Mouse (Mus musculus): ENCODE measurements at regions not wholly inside any gene's neighbourhood (a gene's known extent, or its start where the extent isn't known, plus 50 kb on each side); places are given as distances from the start of the nearest gene placed in this dataset.

- H3K27me3 ChIP-seq (replicated peaks; ENCODE audit: control insufficient read depth, insufficient read depth, low read length), result no peaks in the 10 kb centered on the region
- ATAC-seq (replicated peaks; ENCODE audit: low FRiP score), result no peak
- H3K36me3 ChIP-seq (ENCODE audit: control insufficient read depth, insufficient read depth, low read length), result no peaks in the 10 kb centered on the region
- H3K4me3 ChIP-seq (ENCODE audit: low read depth, low read length), result no peak overlapping the region
- no peak overlapping the region for H3K9ac ChIP-seq (ENCODE audit: low read depth, low read length)
- no peaks in the 10 kb centered on the region for H3K4me1 ChIP-seq (replicated peaks; ENCODE audit: control insufficient read depth, insufficient read depth, low read length)
- no peak overlapping the region for H3K27ac ChIP-seq (ENCODE audit: low read depth, low read length)
- H3K9me3 ChIP-seq (ENCODE audit: control insufficient read depth, low read length), result 0 out of 2 replicates have a peak, but pooled peaks cover 5% of the 10 kb centered on the region
- 74% methylated on average over 2 of the region's 2 CpGs for WGBS
- no peak overlapping the region for H3K4me2 ChIP-seq
- no peak for DNase-seq (ENCODE audit: low spot score)
These were observed 243.8 kb downstream of the 4933412E24Rik start for GRCm38 (mm10) chr15:59772595-59772994.

GRCm38 (mm10) chr15:59762061-59762460 is 254.4 kb downstream of the 4933412E24Rik start:
- H3K27me3 ChIP-seq (replicated peaks; ENCODE audit: control insufficient read depth, insufficient read depth, low read length), result no peaks in the 10 kb centered on the region
- H3K4me1 ChIP-seq (replicated peaks; ENCODE audit: control insufficient read depth, insufficient read depth, low read length), result no peaks in the 10 kb centered on the region
- H3K36me3 ChIP-seq (ENCODE audit: control insufficient read depth, insufficient read depth, low read length), result no peaks in the 10 kb centered on the region
- ATAC-seq (replicated peaks; ENCODE audit: low FRiP score) (no peak), DNase-seq (ENCODE audit: low spot score) (no peak)
- no peak overlapping the region for H3K27ac ChIP-seq (ENCODE audit: low read depth, low read length)
- no peak overlapping the region for H3K4me2 ChIP-seq
- H3K4me3 ChIP-seq (ENCODE audit: low read depth, low read length), result no peak overlapping the region
- no peaks in the 10 kb centered on the region for H3K9me3 ChIP-seq (ENCODE audit: control insufficient read depth, low read length)
- H3K9ac ChIP-seq (ENCODE audit: low read depth, low read length), result no peak overlapping the region
- WGBS, result 93% methylated on average over 6 of the region's 6 CpGs

- Histone ChIP-seq H3K27me3 (replicated peaks; ENCODE audit: control insufficient read depth, insufficient read depth, low read length) (no peaks in the 10 kb centered on the region), H3K27ac (ENCODE audit: low read depth, low read length) (no peak overlapping the region), H3K4me3 (ENCODE audit: low read depth, low read length) (no peak overlapping the region), H3K9ac (ENCODE audit: low read depth, low read length) (no peak overlapping the region), H3K36me3 (ENCODE audit: control insufficient read depth, insufficient read depth, low read length) (no peaks in the 10 kb centered on the region), H3K4me2 (no peak overlapping the region), H3K9me3 (ENCODE audit: control insufficient read depth, low read length) (no peaks in the 10 kb centered on the region), H3K4me1 (replicated peaks; ENCODE audit: control insufficient read depth, insufficient read depth, low read length) (no peaks in the 10 kb centered on the region)
- DNase-seq (ENCODE audit: low spot score) (no peak), ATAC-seq (replicated peaks; ENCODE audit: low FRiP score) (no peak)
- 88% methylated on average over 5 of the region's 5 CpGs for WGBS
These were observed 255.9 kb downstream of the 4933412E24Rik start for GRCm38 (mm10) chr15:59760490-59760889.

- no peaks in the 10 kb centered on the region for H3K36me3 ChIP-seq (ENCODE audit: control insufficient read depth, insufficient read depth, low read length)
- H3K27me3 ChIP-seq (replicated peaks; ENCODE audit: control insufficient read depth, insufficient read depth, low read length), result no peaks in the 10 kb centered on the region
- no peak for ATAC-seq (replicated peaks; ENCODE audit: low FRiP score)
- H3K9me3 ChIP-seq (ENCODE audit: control insufficient read depth, low read length), result no peaks in the 10 kb centered on the region
- no peaks in the 10 kb centered on the region for H3K4me1 ChIP-seq (replicated peaks; ENCODE audit: control insufficient read depth, insufficient read depth, low read length)
- 28% methylated on average over 4 of the region's 4 CpGs for WGBS
- no peak overlapping the region for H3K4me3 ChIP-seq (ENCODE audit: low read depth, low read length)
- H3K4me2 ChIP-seq, result no peak overlapping the region
- no peak for DNase-seq (ENCODE audit: low spot score)
- no peak overlapping the region for H3K27ac ChIP-seq (ENCODE audit: low read depth, low read length)
- no peak overlapping the region for H3K9ac ChIP-seq (ENCODE audit: low read depth, low read length)
These were observed 256.8 kb downstream of the 4933412E24Rik start for GRCm38 (mm10) chr15:59759566-59759965.

- Histone ChIP-seq H3K4me3 (ENCODE audit: low read depth, low read length) (no peak overlapping the region), H3K27me3 (replicated peaks; ENCODE audit: control insufficient read depth, insufficient read depth, low read length) (no peaks in the 10 kb centered on the region), H3K36me3 (ENCODE audit: control insufficient read depth, insufficient read depth, low read length) (no peaks in the 10 kb centered on the region), H3K27ac (ENCODE audit: low read depth, low read length) (no peak overlapping the region), H3K4me2 (no peak overlapping the region), H3K9me3 (ENCODE audit: control insufficient read depth, low read length) (no peaks in the 10 kb centered on the region), H3K9ac (ENCODE audit: low read depth, low read length) (no peak overlapping the region), H3K4me1 (replicated peaks; ENCODE audit: control insufficient read depth, insufficient read depth, low read length) (no peaks in the 10 kb centered on the region)
- DNase-seq (ENCODE audit: low spot score) (no peak), ATAC-seq (replicated peaks; ENCODE audit: low FRiP score) (no peak)
- 70% methylated on average over 2 of the region's 2 CpGs for WGBS
These were observed 257.4 kb downstream of the 4933412E24Rik start for GRCm38 (mm10) chr15:59758971-59759370.

GRCm38 (mm10) chr15:59756141-59756540 is 260.3 kb downstream of the 4933412E24Rik start:
- WGBS, result 66% methylated on average over 6 of the region's 6 CpGs
- ATAC-seq (replicated peaks; ENCODE audit: low FRiP score), result no peak
- H3K4me1 ChIP-seq (replicated peaks; ENCODE audit: control insufficient read depth, insufficient read depth, low read length), result no peaks in the 10 kb centered on the region

GRCm38 (mm10) chr15:59754906-59755305 is 261.5 kb downstream of the 4933412E24Rik start:
- DNase-seq (ENCODE audit: low spot score), result no peak
- Histone ChIP-seq H3K4me1 (replicated peaks; ENCODE audit: control insufficient read depth, insufficient read depth, low read length) (no peaks in the 10 kb centered on the region), H3K27me3 (replicated peaks; ENCODE audit: control insufficient read depth, insufficient read depth, low read length) (no peaks in the 10 kb centered on the region)

More at GRCm38 (mm10) chr15:59756141-59756540, 260.3 kb downstream of the 4933412E24Rik start:
- Histone ChIP-seq H3K4me2 (no peak overlapping the region), H3K27ac (ENCODE audit: low read depth, low read length) (no peak overlapping the region), H3K27me3 (replicated peaks; ENCODE audit: control insufficient read depth, insufficient read depth, low read length) (no peaks in the 10 kb centered on the region), H3K9me3 (ENCODE audit: control insufficient read depth, low read length) (no peaks in the 10 kb centered on the region), H3K36me3 (ENCODE audit: control insufficient read depth, insufficient read depth, low read length) (no peaks in the 10 kb centered on the region), H3K4me3 (ENCODE audit: low read depth, low read length) (no peak overlapping the region), H3K9ac (ENCODE audit: low read depth, low read length) (no peak overlapping the region)
- DNase-seq (ENCODE audit: low spot score), result no peak

GRCm38 (mm10) chr15:59752277-59752676 is 264.1 kb downstream of the 4933412E24Rik start:
- H3K4me1 ChIP-seq (replicated peaks; ENCODE audit: control insufficient read depth, insufficient read depth, low read length), result no peaks in the 10 kb centered on the region
- no peaks in the 10 kb centered on the region for H3K36me3 ChIP-seq (ENCODE audit: control insufficient read depth, insufficient read depth, low read length)
- no peak overlapping the region for H3K27ac ChIP-seq (ENCODE audit: low read depth, low read length)
- no peak overlapping the region for H3K9ac ChIP-seq (ENCODE audit: low read depth, low read length)
- H3K27me3 ChIP-seq (replicated peaks; ENCODE audit: control insufficient read depth, insufficient read depth, low read length), result no peaks in the 10 kb centered on the region
- DNase-seq (ENCODE audit: low spot score) (no peak), ATAC-seq (replicated peaks; ENCODE audit: low FRiP score) (no peak)
- 71% methylated on average over 1 of the region's 1 CpGs for WGBS
- H3K9me3 ChIP-seq (ENCODE audit: control insufficient read depth, low read length), result no peaks in the 10 kb centered on the region
- no peak overlapping the region for H3K4me2 ChIP-seq
- no peak overlapping the region for H3K4me3 ChIP-seq (ENCODE audit: low read depth, low read length)

More at GRCm38 (mm10) chr15:59754906-59755305, 261.5 kb downstream of the 4933412E24Rik start:
- H3K4me2 ChIP-seq, result no peak overlapping the region
- H3K4me3 ChIP-seq (ENCODE audit: low read depth, low read length), result no peak overlapping the region
- ATAC-seq (replicated peaks; ENCODE audit: low FRiP score), result no peak
- H3K27ac ChIP-seq (ENCODE audit: low read depth, low read length), result no peak overlapping the region
- 75% methylated on average over 13 of the region's 13 CpGs for WGBS
- H3K36me3 ChIP-seq (ENCODE audit: control insufficient read depth, insufficient read depth, low read length), result no peaks in the 10 kb centered on the region
- H3K9ac ChIP-seq (ENCODE audit: low read depth, low read length), result no peak overlapping the region
- no peaks in the 10 kb centered on the region for H3K9me3 ChIP-seq (ENCODE audit: control insufficient read depth, low read length)

GRCm38 (mm10) chr15:59746290-59746689 is 270.1 kb downstream of the 4933412E24Rik start:
- H3K4me2 ChIP-seq, result no peak overlapping the region
- no peaks in the 10 kb centered on the region for H3K9me3 ChIP-seq (ENCODE audit: control insufficient read depth, low read length)
- no peaks in the 10 kb centered on the region for H3K36me3 ChIP-seq (ENCODE audit: control insufficient read depth, insufficient read depth, low read length)
- H3K9ac ChIP-seq (ENCODE audit: low read depth, low read length), result no peak overlapping the region
- DNase-seq (ENCODE audit: low spot score) (no peak), ATAC-seq (replicated peaks; ENCODE audit: low FRiP score) (no peak)
- 78% methylated on average over 9 of the region's 9 CpGs for WGBS
- H3K4me3 ChIP-seq (ENCODE audit: low read depth, low read length), result no peak overlapping the region
- no peaks in the 10 kb centered on the region for H3K27me3 ChIP-seq (replicated peaks; ENCODE audit: control insufficient read depth, insufficient read depth, low read length)
- no peaks in the 10 kb centered on the region for H3K4me1 ChIP-seq (replicated peaks; ENCODE audit: control insufficient read depth, insufficient read depth, low read length)
- H3K27ac ChIP-seq (ENCODE audit: low read depth, low read length), result no peak overlapping the region
